Mouse (Mus musculus) adrenal gland, adult 18-20 months (tissue): ENCODE data around the gene Bin2. TPM values are rescaled to one million over a fixed set of nuclear protein-coding genes. Genes with fewer than 3 reads are reported as not detected.

Source experiments
- DNase-seq, 2 experiments: peaks; one replicate each; pipeline ENCODE4 v3.0.0; 2021 to 2022; ENCODE audit warnings: low spot score in 2 of 2
- total RNA-seq, 2 experiments: library from RNA; stranded (reverse); gene quantifications; 1 replicate in 1 of 2; 2 replicates in 1 of 2; pipeline ENCODE4 v1.2.3; 2021

Gene Bin2
- total RNA-seq, 2 experiments from 2014 or later: 1.8 to 4.3 TPM

DNA sequence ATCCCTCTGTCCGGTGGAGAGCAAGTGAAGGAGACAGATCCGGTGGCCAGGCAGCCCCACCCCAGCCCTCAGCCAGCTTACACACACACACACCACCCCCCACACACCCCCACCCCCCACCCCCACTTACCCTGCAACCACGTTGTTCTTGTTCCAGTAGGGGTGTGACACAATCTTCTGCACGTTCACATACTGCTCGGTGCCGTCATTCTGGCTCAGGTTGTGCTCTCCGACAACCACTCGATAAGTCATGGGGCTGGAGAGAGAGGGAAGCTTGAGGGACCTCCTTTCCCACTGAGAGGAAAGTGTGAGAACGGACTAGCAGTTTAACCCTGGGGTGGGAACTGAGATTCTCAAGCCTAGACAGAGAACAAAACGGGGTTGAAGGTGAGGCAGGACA lies 15.1 kb upstream of the Bin2 start:
- no peak for DNase-seq

- peak; percentile 64 to 75 for DNase-seq
Observed at GRCm38 (mm10) chr15:100683041-100683440, 13.7 kb upstream of the Bin2 start.

DNA sequence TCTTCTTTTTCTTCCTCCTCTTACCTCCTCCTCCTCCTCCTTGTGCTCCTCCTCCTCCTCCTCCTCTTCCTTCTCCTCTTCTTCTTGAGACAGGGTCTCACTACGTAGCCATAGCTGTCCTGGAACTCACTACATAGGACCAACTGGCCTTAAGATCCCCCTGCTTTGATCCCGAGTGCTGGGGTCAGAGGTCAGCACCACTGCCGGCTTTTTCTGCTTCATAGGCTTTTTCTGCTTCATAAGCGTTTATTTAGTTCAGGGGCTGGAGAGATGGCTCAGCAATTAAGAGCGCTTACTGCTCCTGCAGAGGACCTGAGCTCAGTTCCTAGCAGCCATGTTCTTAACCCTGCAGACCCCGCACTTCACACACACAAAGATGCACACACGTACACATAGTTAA lies 12.4 kb upstream of the Bin2 start:
- no peak for DNase-seq

DNA sequence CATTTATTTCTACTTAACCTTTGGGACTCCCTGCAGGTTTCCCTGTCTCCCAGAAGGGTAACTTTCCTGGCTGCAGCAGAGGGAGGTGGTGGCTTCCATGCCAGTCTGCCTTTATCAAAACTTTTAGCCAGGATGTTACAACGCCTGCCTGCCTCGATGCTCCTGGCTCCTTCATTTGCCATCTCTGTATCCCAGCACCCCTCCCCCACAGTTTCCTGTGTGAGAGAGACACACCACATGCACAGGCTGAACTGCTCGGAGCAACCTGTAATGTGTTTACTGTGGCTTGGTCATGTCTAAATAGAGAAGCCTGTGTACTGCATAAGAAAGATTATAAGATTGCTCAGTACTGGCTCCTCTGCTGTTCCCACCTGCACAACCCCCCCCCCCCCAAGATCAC lies 11.0 kb upstream of the Bin2 start:
- DNase-seq: no peak

DNA sequence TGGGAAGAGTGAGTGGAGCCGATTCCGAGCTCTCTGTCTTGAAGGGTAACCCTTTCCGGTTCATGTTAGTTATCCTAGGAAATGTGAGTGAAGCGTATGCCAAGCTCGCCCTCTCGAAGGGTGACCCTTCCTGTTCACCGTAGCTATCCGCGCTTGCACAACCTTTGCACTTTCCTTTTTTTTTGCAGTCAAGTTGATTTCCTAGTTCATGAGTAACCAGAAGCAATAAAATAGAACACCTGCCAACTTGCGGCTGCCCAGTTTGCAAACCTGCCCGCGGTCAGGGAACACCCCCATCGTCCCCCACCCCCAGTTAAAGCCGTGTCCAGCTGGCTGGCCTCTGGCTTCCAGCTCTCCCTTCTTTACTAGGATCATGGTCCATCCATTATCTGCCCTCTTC lies 9.7 kb upstream of the Bin2 start:
- no peak for DNase-seq

DNA sequence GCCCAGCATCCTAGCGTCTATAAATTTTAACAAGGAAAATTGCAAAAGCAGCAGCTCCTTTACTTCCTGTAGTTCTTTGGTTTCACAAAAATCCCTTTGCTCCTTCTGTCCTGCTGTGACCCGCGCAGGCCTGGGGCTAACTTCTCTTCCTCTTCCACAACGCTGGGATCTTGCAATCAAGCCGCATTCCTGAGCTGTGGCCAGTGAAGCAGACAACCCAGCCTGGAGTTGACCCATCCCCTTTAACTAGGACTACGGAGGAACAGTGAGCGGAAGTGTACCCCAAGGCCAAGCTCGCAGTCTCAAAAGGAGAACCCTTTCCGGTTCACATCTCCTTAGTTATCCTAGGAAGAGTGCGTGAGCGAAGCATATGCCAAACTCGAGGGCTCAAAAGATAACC lies 9.2 kb upstream of the Bin2 start:
- no peak for DNase-seq

DNA sequence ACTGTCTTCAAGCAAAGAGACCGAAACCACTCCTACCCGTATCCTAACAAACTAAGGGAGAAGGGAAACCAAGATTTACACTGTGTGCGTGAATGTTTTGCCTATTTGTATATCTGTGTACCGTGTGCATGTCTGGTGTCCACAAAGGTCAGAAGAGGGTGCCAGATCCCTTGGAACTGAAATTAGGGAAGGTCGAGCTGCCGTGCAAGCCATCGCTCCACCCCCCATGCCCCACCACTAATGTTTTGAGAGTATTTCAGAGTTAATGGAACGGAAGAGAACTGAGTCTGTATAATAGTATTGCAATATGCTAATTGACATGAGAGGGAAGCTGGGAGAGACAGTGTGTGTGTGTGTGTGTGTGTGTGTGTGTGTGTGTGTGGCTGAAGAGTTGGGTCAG lies 8.3 kb upstream of the Bin2 start:
- no peak for DNase-seq

GRCm38 (mm10) chr15:100676521-100676920 lies 7.2 kb upstream of the Bin2 start:
- DNase-seq: no peak

- no peak for DNase-seq
Observed at GRCm38 (mm10) chr15:100675486-100675885, 6.1 kb upstream of the Bin2 start.

- no peak for DNase-seq
Observed at GRCm38 (mm10) chr15:100674566-100674965, 5.2 kb upstream of the Bin2 start.

GRCm38 (mm10) chr15:100673585-100674391 lies 4.4 kb upstream of the Bin2 start:
- no peak for DNase-seq

DNA sequence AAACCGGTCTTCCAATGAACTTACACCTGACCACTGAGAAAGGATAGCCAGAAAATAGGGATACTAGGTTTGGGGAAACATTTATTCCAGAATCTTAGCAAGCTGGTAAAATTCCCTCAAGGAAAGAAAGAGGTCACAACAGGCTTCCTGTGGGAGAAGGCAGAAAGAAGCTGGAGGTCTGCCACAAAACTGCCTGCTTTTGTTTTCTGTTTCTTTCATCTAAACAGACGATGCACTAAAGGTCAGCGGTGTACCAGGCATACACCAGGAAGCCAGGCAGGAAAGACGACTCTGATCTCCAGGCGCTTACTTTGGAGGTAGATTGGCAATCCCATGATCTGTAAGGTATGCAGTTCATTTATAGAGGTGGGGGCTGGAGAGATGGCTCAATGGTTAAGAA lies 1.5 kb upstream of the Bin2 start:
- no peak for DNase-seq

GRCm38 (mm10) chr15:100670004-100670403 lies 651 bp upstream of the Bin2 start:
- DNase-seq: no peak

DNA sequence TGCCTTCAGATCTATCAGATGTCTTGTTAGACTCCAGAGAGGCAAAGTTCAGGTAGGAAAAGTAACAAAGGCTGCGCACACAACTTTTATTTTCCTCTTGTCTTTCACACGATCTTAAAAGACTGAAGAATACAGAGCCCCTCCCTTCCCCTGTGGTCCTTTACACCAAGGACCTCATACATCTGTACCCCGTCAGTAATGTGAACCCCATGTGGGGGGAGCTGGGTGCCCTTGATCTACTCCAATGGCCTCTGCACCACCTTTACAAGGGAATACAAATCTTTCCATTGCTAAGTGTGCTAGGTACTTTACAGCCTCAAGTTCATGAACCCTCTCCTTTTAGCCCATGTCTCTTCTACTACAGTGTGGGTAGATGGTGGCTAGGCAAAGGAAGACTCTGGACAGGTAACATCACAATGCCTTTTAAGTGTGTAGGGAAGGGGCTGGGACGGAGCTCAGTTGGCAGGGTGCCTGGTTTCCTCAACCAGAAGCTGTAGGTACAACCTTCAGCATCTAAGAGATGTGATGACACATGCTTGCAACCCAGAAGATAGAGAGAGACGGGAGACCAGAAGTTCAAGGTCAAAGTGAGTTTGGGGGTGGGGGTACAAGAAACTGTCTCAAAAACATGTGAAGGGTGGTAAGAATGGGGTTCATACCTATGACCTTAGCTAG lies 1.3 kb downstream of the Bin2 start:
- DNase-seq: no peak

GRCm38 (mm10) chr15:100667420-100667819 lies 1.9 kb downstream of the Bin2 start:
- no peak for DNase-seq

DNA sequence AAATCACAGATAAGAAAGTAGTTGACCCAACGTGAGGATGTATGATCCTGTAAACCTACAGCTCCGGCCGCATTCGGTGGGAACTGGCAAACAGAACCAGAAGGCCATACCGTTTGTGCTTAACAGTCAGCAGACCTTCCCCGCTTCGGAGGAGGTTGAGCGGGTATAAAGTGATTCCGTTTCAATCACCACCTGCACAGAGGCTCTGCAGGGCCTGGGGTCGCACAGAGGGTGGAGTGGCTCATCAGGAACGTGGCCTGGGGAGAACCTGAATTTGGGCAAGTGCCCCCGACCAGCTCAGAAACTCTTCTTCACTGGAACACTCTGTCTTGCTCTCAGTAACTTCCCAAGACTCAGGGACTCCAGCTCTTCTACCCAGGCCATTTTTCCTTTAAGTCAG lies 2.5 kb downstream of the Bin2 start:
- no peak for DNase-seq

DNA sequence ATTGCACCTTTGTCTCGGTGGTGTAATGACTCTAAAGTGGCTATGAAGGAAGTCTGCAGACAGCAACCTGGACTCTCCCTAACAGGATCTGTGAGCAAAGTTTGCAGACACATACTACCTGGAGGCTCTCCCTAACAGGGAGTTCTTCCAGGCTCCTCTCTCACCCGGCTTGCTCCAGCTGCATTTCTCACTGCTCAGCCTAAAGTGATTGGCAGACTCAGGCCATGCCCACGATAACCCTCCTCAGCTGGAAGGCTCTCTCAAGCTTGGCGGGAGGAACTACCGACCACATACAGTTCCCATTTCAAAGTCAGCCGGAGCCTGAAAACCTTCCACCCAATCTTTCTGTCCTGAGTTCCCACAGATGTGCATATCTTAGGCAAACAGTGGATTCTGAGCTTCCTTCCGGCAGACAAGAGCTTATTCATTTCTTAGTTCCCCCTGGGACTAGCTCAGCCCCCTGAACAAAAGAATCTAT lies 3.1 kb downstream of the Bin2 start:
- DNase-seq: no peak

DNA sequence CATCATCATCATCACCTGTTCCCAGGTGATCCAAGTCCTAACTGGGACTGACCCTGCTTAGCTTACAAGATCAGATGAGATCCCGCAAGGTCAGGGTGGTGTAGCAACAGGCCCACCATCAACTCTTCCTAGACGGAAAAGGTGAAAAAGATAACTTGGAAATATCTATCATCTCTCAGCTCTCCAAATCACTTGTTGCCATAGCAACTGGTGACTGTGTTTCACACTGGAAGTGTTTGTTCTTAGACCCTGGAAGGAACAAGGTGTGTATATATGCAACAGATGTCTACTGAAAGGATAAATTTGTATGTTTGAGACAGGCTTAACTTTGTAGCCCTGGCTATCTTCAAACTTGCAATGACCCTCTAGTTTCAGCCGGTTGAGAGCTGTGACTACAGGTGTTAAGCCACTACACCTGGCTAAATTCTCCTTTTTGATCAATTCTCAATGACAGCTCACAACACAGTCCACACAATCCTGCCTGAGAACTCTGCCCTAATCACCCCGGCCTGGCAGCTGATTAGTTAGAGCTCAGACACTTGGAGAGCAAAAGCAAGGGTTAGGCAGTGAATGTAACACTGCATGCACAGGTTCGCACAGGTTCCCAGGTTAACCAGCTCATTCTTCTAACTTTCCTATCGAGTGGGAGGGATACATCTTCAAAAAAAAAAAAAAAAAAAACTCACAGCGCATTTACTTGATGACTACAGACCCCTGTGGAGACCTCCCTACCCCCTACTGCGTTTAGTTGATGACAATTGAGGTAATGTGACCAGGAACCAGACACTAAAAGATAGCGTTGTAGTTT lies 3.7 kb downstream of the Bin2 start:
- DNase-seq: no peak

DNA sequence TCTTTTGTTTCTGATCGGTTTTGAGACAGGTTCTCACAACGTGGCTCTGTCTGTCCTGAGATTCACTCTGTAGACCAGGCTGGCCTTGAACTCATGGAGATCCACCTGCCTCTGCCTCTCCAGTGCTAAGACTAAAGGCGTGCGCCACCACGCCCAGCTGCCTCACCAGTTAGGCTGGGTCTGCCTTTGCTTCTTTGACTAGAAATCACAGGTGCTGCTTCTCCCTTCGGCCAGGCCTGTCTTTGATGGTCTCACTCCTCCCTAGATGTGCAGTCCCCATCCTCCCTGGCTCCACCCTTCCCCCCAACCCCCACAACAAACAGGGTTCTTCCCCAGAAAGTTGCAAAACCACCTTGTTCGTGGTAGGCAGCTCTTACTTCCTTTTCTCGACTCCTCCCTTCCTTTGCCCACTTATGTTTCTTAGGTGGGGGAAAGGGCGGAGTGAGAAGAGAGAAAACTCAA lies 4.5 kb downstream of the Bin2 start:
- DNase-seq: no peak

GRCm38 (mm10) chr15:100660805-100661204 lies 8.5 kb downstream of the Bin2 start:
- no peak for DNase-seq

GRCm38 (mm10) chr15:100660306-100660705 lies 9.0 kb downstream of the Bin2 start:
- no peak for DNase-seq

DNA sequence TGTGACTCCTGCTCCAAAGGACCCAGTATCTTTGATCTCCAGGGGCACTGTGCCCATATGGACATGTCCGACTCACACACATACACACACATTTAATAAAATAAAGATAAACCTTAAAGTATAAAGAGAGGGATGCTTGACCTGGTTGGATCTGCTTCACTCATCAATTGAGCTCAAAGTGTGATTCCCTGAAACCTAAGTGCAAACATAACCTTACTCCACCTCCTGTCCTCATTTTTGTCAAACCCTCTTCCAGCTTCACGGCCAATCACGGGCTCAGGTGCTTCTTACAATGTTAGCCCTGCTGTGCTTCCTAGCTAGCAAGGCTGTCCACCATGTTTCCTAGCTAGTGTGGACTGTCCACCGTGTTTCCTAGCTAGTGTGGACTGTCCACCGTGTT lies 14.2 kb downstream of the Bin2 start:
- DNase-seq: no peak
